Mouse (Mus musculus) C2C12 (cell line): Measurements from ENCODE around the gene Sar1a. TPM values are rescaled to one million over a fixed set of nuclear protein-coding genes. Genes with fewer than 3 reads are reported as not detected.

Experiments
- H3K27me3 ChIP-seq: one replicate; pipeline ENCODE4 v1.6.1; 2011; ENCODE audit not compliant: control insufficient read depth, insufficient read depth, insufficient read length
- H3K36me3 ChIP-seq: one replicate; pipeline ENCODE4 v1.6.1; 2011; ENCODE audit not compliant: control insufficient read depth, insufficient read depth
- H3K4me3 ChIP-seq: one replicate; pipeline ENCODE4 v1.5.1; 2011; ENCODE audit warnings: mild to moderate bottlenecking, control low read depth; ENCODE audit not compliant: poor library complexity, insufficient read depth, severe bottlenecking
- H3K79me2 ChIP-seq: one replicate; pipeline ENCODE4 v1.6.1; 2011; ENCODE audit not compliant: control insufficient read depth, insufficient read depth
- H3K79me3 ChIP-seq: one replicate; pipeline ENCODE4 v1.6.1; 2011; ENCODE audit warnings: low read depth, control low read depth
- H3ac ChIP-seq: one replicate; pipeline ENCODE3; 2011; ENCODE audit warnings: low read depth; ENCODE audit not compliant: control insufficient read depth, insufficient read length
- CEBPB ChIP-seq: IDR thresholded peaks from one replicate; pipeline ENCODE4 v1.6.1; 2011; ENCODE audit warnings: low read depth, mild to moderate bottlenecking, control low read depth, moderate library complexity
- CTCF ChIP-seq: IDR thresholded peaks from one replicate; pipeline ENCODE4 v1.5.1; 2011; ENCODE audit not compliant: control insufficient read depth, insufficient read depth, insufficient read length
- FOSL1 ChIP-seq: IDR thresholded peaks from one replicate; pipeline ENCODE4 v1.8.0; 2011; ENCODE audit warnings: mild to moderate bottlenecking, low read length; ENCODE audit not compliant: poor library complexity, insufficient read depth, severe bottlenecking
- MAX ChIP-seq: IDR thresholded peaks from one replicate; pipeline ENCODE4 v1.6.1; 2011; ENCODE audit warnings: mild to moderate bottlenecking, control low read depth
- MYOD1 ChIP-seq: IDR thresholded peaks from one replicate; pipeline ENCODE4 v1.6.1; 2011; ENCODE audit warnings: low read depth; ENCODE audit not compliant: control insufficient read depth, insufficient read length
- MYOG ChIP-seq: IDR thresholded peaks from one replicate; pipeline ENCODE4 v1.6.1; 2011; ENCODE audit not compliant: control insufficient read depth, insufficient read length; ENCODE audit errors: extremely low read depth
- USF1 ChIP-seq: IDR thresholded peaks from one replicate; pipeline ENCODE4 v1.6.1; 2011; ENCODE audit warnings: low read depth, mild to moderate bottlenecking, control low read depth, moderate library complexity
- polyA plus RNA-seq: library from polyadenylated mRNA; unstranded; fragments of >200 nt; fragmentation: generic; extraction: Trizol; gene quantifications from one replicate; pipeline ENCODE4 v1.2.1, GENCODE M21; 2012; ENCODE audit warnings: missing spikeins

Sar1a gene
- polyA plus RNA-seq, 1 experiment, result 150 TPM

- H3K79me2 ChIP-seq, result peaks cover 18% of the 10 kb centered on the region
- H3K4me3 ChIP-seq, result no peak overlapping the region
- H3ac ChIP-seq, result no peak overlapping the region
- TF ChIP-seq FOSL1 (no peak), CEBPB (no peak), MYOG (no peak), USF1 (no peak), MYOD1 (no peak), MAX (no peak), CTCF (no peak)
- no peaks in the 10 kb centered on the region for H3K27me3 ChIP-seq
- H3K36me3 ChIP-seq, result peaks cover 52% of the 10 kb centered on the region
- peaks cover 3% of the 10 kb centered on the region for H3K79me3 ChIP-seq
These were observed 13.5 kb downstream of the Sar1a start for GRCm38 (mm10) chr10:61693563-61693962.

DNA sequence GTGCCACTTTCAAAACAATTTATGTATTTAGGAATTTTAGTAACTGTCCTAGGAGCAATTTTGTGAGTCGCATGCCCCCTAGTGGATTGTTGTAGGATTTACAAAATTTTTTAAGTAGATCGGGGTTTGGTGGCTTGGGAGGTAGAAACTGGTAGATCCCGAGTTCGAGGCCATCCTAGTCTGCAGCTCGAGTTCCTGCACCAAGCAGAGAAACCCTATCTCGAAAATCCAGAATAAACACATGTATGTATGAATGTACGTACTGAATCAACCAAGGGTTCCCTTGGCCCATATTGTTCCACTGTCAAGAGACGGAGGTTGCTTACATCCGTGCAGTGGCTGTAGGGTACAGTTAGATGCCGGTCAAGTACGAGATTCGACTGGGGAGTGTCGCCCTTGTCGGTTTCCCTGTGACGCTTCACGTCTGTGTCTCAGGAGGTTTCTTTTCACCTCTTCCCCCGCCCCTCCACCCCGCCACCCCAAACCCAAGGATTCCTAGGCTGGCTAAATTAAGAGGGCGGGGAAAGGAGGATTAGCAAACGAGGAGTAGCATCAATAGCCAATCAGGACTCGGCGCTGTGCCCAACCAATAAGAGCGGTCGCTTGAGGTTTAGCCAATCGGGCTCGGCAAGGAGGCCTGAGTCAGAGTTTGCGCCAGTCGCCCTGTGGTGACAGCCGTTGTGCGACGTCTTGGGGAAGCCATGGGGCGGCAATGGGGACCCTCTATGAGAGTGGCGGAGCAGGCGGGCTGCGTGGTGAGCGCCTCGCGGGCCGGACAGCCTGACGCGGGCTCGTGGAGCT, 15.0 kb downstream of the Sar1a start, which contains the start of gene Tysnd1:
TSS of gene Tysnd1 (plus strand) at position 645 of the 801 bp plus-strand sequence.
- no peak for TF ChIP-seq MYOD1
- TF ChIP-seq FOSL1, result no peak
- TF ChIP-seq MAX, result no peak
- TF ChIP-seq MYOG, result no peak
- H3ac ChIP-seq, result peak within 1 kb of the TSS; percentile 77
- no peaks in the 10 kb centered on the region for H3K27me3 ChIP-seq
- peaks cover 38% of the 10 kb centered on the region for H3K36me3 ChIP-seq
- peak within 1 kb of the TSS; percentile 45 for H3K4me3 ChIP-seq
- peaks cover 2% of the 10 kb centered on the region for H3K79me3 ChIP-seq
- peaks cover 13% of the 10 kb centered on the region for H3K79me2 ChIP-seq

- peaks cover 13% of the 10 kb centered on the region for H3K79me2 ChIP-seq
- H3ac ChIP-seq, result peak overlapping the region; percentile 77
- no peak for TF ChIP-seq MYOD1
- no peak for TF ChIP-seq USF1
- TF ChIP-seq FOSL1, result no peak
- no peak for TF ChIP-seq MAX
- TF ChIP-seq CEBPB, result no peak
- TF ChIP-seq MYOG, result no peak
- no peak for TF ChIP-seq CTCF
- peak overlapping the region; percentile 45 for H3K4me3 ChIP-seq
- H3K36me3 ChIP-seq, result peaks cover 29% of the 10 kb centered on the region
- peaks cover 2% of the 10 kb centered on the region for H3K79me3 ChIP-seq
- H3K27me3 ChIP-seq, result no peaks in the 10 kb centered on the region
These were observed 15.8 kb downstream of the Sar1a start for GRCm38 (mm10) chr10:61695703-61696559.

- peak overlapping the region; percentile 77 for H3ac ChIP-seq
- peaks cover 13% of the 10 kb centered on the region for H3K79me2 ChIP-seq
- H3K27me3 ChIP-seq, result no peaks in the 10 kb centered on the region
- H3K79me3 ChIP-seq, result peaks cover 2% of the 10 kb centered on the region
- H3K4me3 ChIP-seq, result peak overlapping the region; percentile 45
- H3K36me3 ChIP-seq, result peaks cover 25% of the 10 kb centered on the region
- TF ChIP-seq CTCF (no peak), MAX (no peak), USF1 (no peak), CEBPB (no peak)
These were observed 16.4 kb downstream of the Sar1a start for GRCm38 (mm10) chr10:61696560-61696823.

DNA sequence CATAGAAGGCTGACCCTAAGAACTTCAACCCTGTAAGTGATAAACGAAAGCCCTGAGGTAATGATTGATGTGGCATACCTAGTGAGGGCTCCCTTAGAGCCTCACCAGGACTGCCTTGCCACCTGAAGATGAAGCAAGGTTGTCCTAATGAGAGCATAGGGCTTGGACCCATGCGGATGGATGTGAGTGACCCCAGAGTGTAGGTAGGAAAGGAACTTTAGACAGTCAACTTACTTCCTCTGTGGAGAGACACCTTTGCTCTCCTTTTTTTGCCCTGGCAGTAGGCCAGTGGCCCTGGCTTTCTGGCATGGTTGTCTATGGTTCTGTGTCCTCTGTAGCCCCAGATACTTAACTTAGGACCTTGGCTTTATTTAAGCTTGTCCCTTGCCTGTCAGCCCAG, 16.9 kb downstream of the Sar1a start:
- H3K27me3 ChIP-seq, result no peaks in the 10 kb centered on the region
- peaks cover 2% of the 10 kb centered on the region for H3K79me3 ChIP-seq
- H3ac ChIP-seq, result no peak overlapping the region
- H3K36me3 ChIP-seq, result peaks cover 20% of the 10 kb centered on the region
- no peak for TF ChIP-seq FOSL1
- TF ChIP-seq MYOG, result no peak
- no peak overlapping the region for H3K4me3 ChIP-seq
- H3K79me2 ChIP-seq, result peaks cover 13% of the 10 kb centered on the region

DNA sequence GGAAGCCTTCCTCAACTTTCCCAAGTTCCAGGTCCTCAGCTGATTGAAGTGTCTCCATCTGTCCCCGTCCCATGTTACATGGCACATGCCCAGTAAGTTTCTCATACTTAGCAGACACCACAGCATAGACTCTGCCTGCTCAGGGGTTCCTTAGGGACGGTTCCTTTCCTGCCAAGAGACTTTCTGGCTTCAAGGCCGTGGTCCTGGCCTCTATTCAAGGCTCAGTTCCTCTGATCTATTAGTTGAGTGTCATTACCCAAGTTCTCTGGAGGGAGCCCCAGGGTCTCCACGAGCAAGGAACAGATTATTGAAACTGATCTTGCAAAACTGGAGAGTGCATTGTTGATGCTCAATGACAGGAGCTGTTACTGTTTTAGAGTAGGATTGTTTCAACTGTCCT, 24.6 kb downstream of the Sar1a start:
- Histone ChIP-seq H3ac (no peak overlapping the region), H3K36me3 (no peaks in the 10 kb centered on the region), H3K79me3 (no peaks in the 10 kb centered on the region), H3K79me2 (no peaks in the 10 kb centered on the region), H3K4me3 (no peak overlapping the region), H3K27me3 (no peaks in the 10 kb centered on the region)
- no peak for TF ChIP-seq MYOD1
- TF ChIP-seq CEBPB, result no peak
- no peak for TF ChIP-seq FOSL1
- no peak for TF ChIP-seq USF1
- TF ChIP-seq MAX, result no peak
- TF ChIP-seq CTCF, result no peak
- no peak for TF ChIP-seq MYOG
